Mouse (Mus musculus) liver, embryonic 14.5 days (tissue): Measurements from ENCODE around the gene Atp8a2.

Experiments
- CTCF ChIP-seq: IDR thresholded peaks from 2 replicates; pipeline ENCODE4 v1.5.1; 2016; ENCODE audit warnings: antibody characterized with exemption, low read depth, control low read depth
- EP300 ChIP-seq: IDR thresholded peaks from 2 replicates; pipeline ENCODE4 v1.6.1; 2016; ENCODE audit warnings: antibody characterized with exemption, low read depth

DNA sequence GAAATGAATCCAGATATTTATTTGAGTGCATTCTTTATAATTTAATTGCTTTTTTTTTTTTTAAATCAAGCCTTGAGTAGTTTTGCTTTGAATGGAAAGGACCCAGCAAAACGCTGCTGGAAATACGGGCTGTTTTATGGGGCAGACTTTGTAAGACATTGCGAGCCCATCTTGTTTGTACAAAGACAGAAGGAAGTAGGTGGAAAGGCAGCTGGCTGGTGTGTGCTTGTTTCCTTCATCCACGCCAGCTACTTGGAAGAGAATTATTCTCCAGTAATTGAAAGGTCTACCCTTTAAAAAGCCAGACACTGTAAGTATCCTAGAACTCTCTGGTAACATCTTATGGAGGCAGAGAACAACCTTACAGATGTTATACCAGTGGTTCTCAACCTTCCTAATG is 476.6 kb downstream of the Atp8a2 start:
- TF ChIP-seq CTCF (no peak), EP300 (no peak)
